8 mouse cellular contexts compared by ENCODE assay signal in genomic region chr6:15257393-15257792, GRCm38 (mm10).
A peak's percentile ranks its signal among the peaks of the same experiment; 100 is the strongest.
DNase-seq lines count a peak whose midpoint lies in the region; ATAC-seq and TF ChIP-seq lines count a peak whose summit lies in the region.

No protein-coding gene starts in this region.

- no peak overlapping the region for H3K27ac ChIP-seq in kidney, postnatal 0 days
- H3K27ac ChIP-seq in heart, adult 2 months, result no peak overlapping the region; the same call in 1 of the 2 replicates
- no peak overlapping the region for H3K27ac ChIP-seq in intestine, postnatal 0 days (ENCODE audit: low read depth, low read length)

- WGBS in kidney, postnatal 0 days, result 22% methylated on average over 7 of the region's 7 CpGs
- 13% methylated on average over 7 of the region's 7 CpGs for WGBS in heart, adult 2 months
- 9% methylated on average over 7 of the region's 7 CpGs for WGBS in intestine, postnatal 0 days

- no peaks in the 10 kb centered on the region for H3K79me2 ChIP-seq in heart, adult 2 months (replicated peaks; ENCODE audit: control insufficient read depth, insufficient read depth, low read length)

- H3K27me3 ChIP-seq in kidney, postnatal 0 days (ENCODE audit: insufficient read depth, low read length), result no peaks in the 10 kb centered on the region
- H3K27me3 ChIP-seq in heart, adult 2 months (ENCODE audit: control insufficient read depth, insufficient read depth, low read length), result no peaks in the 10 kb centered on the region
- no peaks in the 10 kb centered on the region for H3K27me3 ChIP-seq in intestine, postnatal 0 days (replicated peaks; ENCODE audit: control insufficient read depth, insufficient read depth, low read length)

- TF ChIP-seq EP300 in heart, adult 2 months (IDR thresholded peaks at IDR 0.05; ENCODE audit: insufficient read depth, low read depth, low read length), result no peak

- H3K9ac ChIP-seq in kidney, postnatal 0 days (ENCODE audit: low read depth, low read length), result no peak overlapping the region
- H3K9ac ChIP-seq in heart, adult 2 months (ENCODE audit: low read depth, low read length), result no peak overlapping the region
- no peak overlapping the region for H3K9ac ChIP-seq in intestine, postnatal 0 days (ENCODE audit: low read depth, low read length)

- no peak overlapping the region for H3K4me2 ChIP-seq in kidney, postnatal 0 days (ENCODE audit: low read length)
- peak overlapping the region; percentile 37 for H3K4me2 ChIP-seq in intestine, postnatal 0 days (replicated peaks; ENCODE audit: low read depth)

- H3K36me3 ChIP-seq in kidney, postnatal 0 days (ENCODE audit: insufficient read depth, low read length), result no peaks in the 10 kb centered on the region
- H3K36me3 ChIP-seq in heart, adult 2 months (ENCODE audit: control insufficient read depth, insufficient read depth, low read length), result no peaks in the 10 kb centered on the region
- no peaks in the 10 kb centered on the region for H3K36me3 ChIP-seq in intestine, postnatal 0 days (ENCODE audit: control insufficient read depth, insufficient read depth)

- H3K4me1 ChIP-seq in kidney, postnatal 0 days (replicated peaks; ENCODE audit: insufficient read depth, low read length), result no peaks in the 10 kb centered on the region
- H3K4me1 ChIP-seq in heart, adult 2 months (ENCODE audit: control insufficient read depth, insufficient read depth, low read length), result no peaks in the 10 kb centered on the region
- no peaks in the 10 kb centered on the region for H3K4me1 ChIP-seq in intestine, postnatal 0 days (replicated peaks; ENCODE audit: control insufficient read depth, insufficient read depth, low read length)

- intact Hi-C loops in heart, adult 2 months (cut with DNase I), result no loop called here

- TF ChIP-seq POLR2A in heart, adult 2 months (IDR thresholded peaks at IDR 0.05; ENCODE audit: insufficient read depth, low read depth, low read length), result no peak

- no peak for ATAC-seq in kidney, postnatal 0 days (replicated peaks; ENCODE audit: low FRiP score, low read depth)
- no peak for ATAC-seq in intestine, postnatal 0 days
- no peak for ATAC-seq in megakaryocyte-erythroid progenitor cell, adult 5-6 weeks (replicated peaks; ENCODE audit: low FRiP score, low TSS enrichment, poor library complexity, severe bottlenecking)

- DNase-seq in kidney, postnatal 0 days (ENCODE audit: low spot score), result peak; percentile 53
- DNase-seq in kidney, adult 9 months, result no peak
- DNase-seq in brain, embryonic 18.5 days (ENCODE audit: low read depth, low spot score), result peak; percentile 20
- DNase-seq in heart, adult 2 months, result peak; percentile 20 to 32
- no peak for DNase-seq in cerebellum, adult 8-10 months
- DNase-seq in thymus, postnatal 36 days, result no peak

- no peak overlapping the region for H3K4me3 ChIP-seq in kidney, postnatal 0 days (replicated peaks; ENCODE audit: low read depth, low read length)
- no peak overlapping the region for H3K4me3 ChIP-seq in heart, adult 2 months
- H3K4me3 ChIP-seq in intestine, postnatal 0 days (ENCODE audit: low read depth, low read length), result no peak overlapping the region

- H3K9me3 ChIP-seq in kidney, postnatal 0 days (replicated peaks; ENCODE audit: low read length), result no peaks in the 10 kb centered on the region
- H3K9me3 ChIP-seq in intestine, postnatal 0 days (ENCODE audit: control insufficient read depth), result no peaks in the 10 kb centered on the region

- TF ChIP-seq CTCF in kidney, postnatal 0 days (IDR thresholded peaks at IDR 0.05; ENCODE audit: low read depth), result no peak
- TF ChIP-seq CTCF in heart, adult 2 months (IDR thresholded peaks at IDR 0.05), result no peak
- TF ChIP-seq CTCF in intestine, postnatal 0 days (IDR thresholded peaks at IDR 0.05; ENCODE audit: low read depth), result no peak

Comparison
In these comparisons a context has a peak if more than half of its experiments do, and no peak if none do; other contexts are left out.
1. DNase-seq: peak in kidney, postnatal 0 days (single experiment), brain, embryonic 18.5 days (single experiment) and heart, adult 2 months (2 of 2); none in kidney, adult 9 months (single experiment), cerebellum, adult 8-10 months (single experiment) and thymus, postnatal 36 days (0 of 2).